Mouse (Mus musculus) forebrain, embryonic 14.5 days (tissue): ENCODE data around the gene Pnpla3. TPM values are rescaled to one million over a fixed set of nuclear protein-coding genes. Genes with fewer than 3 reads are reported as not detected.

ENCODE experiments used
- ATAC-seq: fragments of 200-750 bp; cut with Nextera tagmentation; 2 replicates; pipeline ENCODE4 v1.8.0; 2017; ENCODE audit warnings: mild to moderate bottlenecking, moderate library complexity
- DNase-seq: peaks from one replicate; pipeline ENCODE4 v3.0.0-alpha.2; 2015; ENCODE audit warnings: low spot score
- H3K27ac ChIP-seq: fragments of 300-500 bp; sonication (generic); 2 replicates; pipeline ENCODE4 v1.5.1; 2014; ENCODE audit warnings: low read depth, mild to moderate bottlenecking, control low read depth, low read length, moderate library complexity
- H3K27me3 ChIP-seq: fragments of 300-500 bp; sonication (generic); replicated peaks from 2 replicates; pipeline ENCODE4 v1.6.1; 2014; ENCODE audit warnings: low read length, control low read depth, mixed read lengths; ENCODE audit not compliant: control insufficient read depth, insufficient read depth
- H3K36me3 ChIP-seq: fragments of 300-500 bp; sonication (generic); 2 replicates; pipeline ENCODE4 v1.6.1; 2014; ENCODE audit warnings: low read length, control low read depth; ENCODE audit not compliant: control insufficient read depth, insufficient read depth
- H3K4me1 ChIP-seq: fragments of 300-500 bp; sonication (generic); 2 replicates; pipeline ENCODE4 v1.6.1; 2014; ENCODE audit warnings: antibody characterized with exemption, low read length, control low read depth; ENCODE audit not compliant: control insufficient read depth, insufficient read depth
- H3K4me2 ChIP-seq: fragments of 300-500 bp; sonication (generic); 2 replicates; pipeline ENCODE4 v1.6.1; 2014; ENCODE audit warnings: mild to moderate bottlenecking, control low read depth, low read length
- H3K4me3 ChIP-seq: fragments of 300-500 bp; sonication (generic); 2 replicates; pipeline ENCODE4 v1.5.1; 2014; ENCODE audit warnings: low read depth, low read length, control low read depth
- H3K9ac ChIP-seq: fragments of 300-500 bp; sonication (generic); 2 replicates; pipeline ENCODE4 v1.6.1; 2014; ENCODE audit warnings: mild to moderate bottlenecking, low read length, control low read depth, moderate library complexity
- H3K9me3 ChIP-seq: fragments of 300-500 bp; sonication (generic); replicated peaks from 2 replicates; pipeline ENCODE4 v1.6.1; 2016; ENCODE audit warnings: low read length, control low read depth, mixed read lengths; ENCODE audit not compliant: control insufficient read depth
- WGBS: fragments of 180-500 bp; shearing (Covaris S2); extraction: QIAGEN DNeasy Blood & Tissue Kit; methylation state at CpG from one replicate; pipeline ENCODE4 v1.1.7; 2014; 5-methylcytosine and 5-hydroxymethylcytosine counted together
- polyA plus RNA-seq: library from polyadenylated mRNA; unstranded; fragments of >200 nt; fragmentation: Nextera tagmentation; extraction: Ambion mirVana; gene quantifications from 2 replicates; pipeline ENCODE4 v1.2.1, GENCODE M21; 2014

The Pnpla3 gene
- 1.7 and 1.9 TPM in 2 replicates for polyA plus RNA-seq

DNA sequence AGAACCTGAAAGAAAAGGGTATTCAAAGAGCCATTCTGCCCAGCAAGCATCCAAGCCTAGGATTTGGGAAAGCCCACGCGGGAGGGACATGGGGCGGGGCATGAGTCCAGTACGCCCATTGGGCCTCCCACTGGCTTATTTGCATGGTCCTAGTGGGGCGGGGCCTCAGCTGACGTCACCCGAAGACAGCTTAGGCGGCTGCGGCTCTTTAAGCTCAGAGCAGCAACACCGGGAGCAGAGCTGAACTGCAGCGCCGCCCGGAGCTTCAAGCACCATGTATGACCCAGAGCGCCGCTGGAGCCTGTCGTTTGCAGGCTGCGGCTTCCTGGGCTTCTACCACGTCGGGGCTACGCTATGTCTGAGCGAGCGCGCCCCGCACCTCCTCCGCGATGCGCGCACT, at the start of gene Pnpla3:
Gene Pnpla3 (plus strand): TSS at position 238 of the 400 bp plus-strand sequence.
- H3K4me2 ChIP-seq: peak within 1 kb of the TSS; percentile 98
- no peaks in the 10 kb centered on the region for H3K27me3 ChIP-seq
- peak; percentile 99 for DNase-seq
- H3K9me3 ChIP-seq: no peaks in the 10 kb centered on the region
- WGBS: 0% methylated on average over 28 of the region's 28 CpGs
- peak within 1 kb of the TSS; percentile 55 for H3K4me3 ChIP-seq
- peak; percentile 98 for ATAC-seq
- H3K9ac ChIP-seq: peak within 1 kb of the TSS; percentile 76
- peaks cover 10% of the 10 kb centered on the region for H3K4me1 ChIP-seq
- no peaks in the 10 kb centered on the region for H3K36me3 ChIP-seq
- peak within 1 kb of the TSS; percentile 33; the same call in 1 of the 2 replicates for H3K27ac ChIP-seq

- no peaks in the 10 kb centered on the region for H3K9me3 ChIP-seq
- H3K4me3 ChIP-seq: no peak overlapping the region
- DNase-seq: peak; percentile 41
- WGBS: 16% methylated on average over 6 of the region's 6 CpGs
- H3K36me3 ChIP-seq: no peaks in the 10 kb centered on the region
- no peak overlapping the region for H3K27ac ChIP-seq
- ATAC-seq: no peak
- H3K27me3 ChIP-seq: no peaks in the 10 kb centered on the region
- no peak overlapping the region for H3K9ac ChIP-seq
- no peaks in the 10 kb centered on the region for H3K4me1 ChIP-seq
- no peak overlapping the region for H3K4me2 ChIP-seq
Measured at GRCm38 (mm10) chr15:84120612-84121011, 47.0 kb upstream of the Pnpla3 start.

DNA sequence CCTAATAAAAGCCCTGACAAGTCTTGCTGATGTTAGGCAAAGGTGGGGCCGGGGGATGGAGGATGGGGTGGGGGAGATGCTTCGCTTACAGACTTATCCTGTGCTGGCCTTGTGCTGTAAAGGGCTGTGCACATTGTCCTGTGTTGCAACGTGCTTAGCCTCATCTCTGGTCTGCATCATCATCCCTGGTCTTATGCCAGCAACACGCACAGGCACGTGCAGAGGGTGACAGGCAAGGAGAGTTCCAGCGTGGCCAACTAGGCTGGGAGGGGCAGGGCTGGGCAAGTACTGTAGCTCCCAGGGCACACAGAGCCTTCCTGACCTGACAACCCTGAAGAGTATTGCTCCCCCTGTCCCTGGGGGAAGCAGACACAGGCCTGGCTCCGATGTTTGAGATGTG, 46.6 kb upstream of the Pnpla3 start:
- Histone ChIP-seq H3K4me1 (no peaks in the 10 kb centered on the region), H3K36me3 (no peaks in the 10 kb centered on the region), H3K4me2 (no peak overlapping the region), H3K27ac (no peak overlapping the region), H3K9ac (no peak overlapping the region), H3K27me3 (no peaks in the 10 kb centered on the region), H3K4me3 (no peak overlapping the region), H3K9me3 (no peaks in the 10 kb centered on the region)
- 80% methylated on average over 7 of the region's 7 CpGs for WGBS
- no peak for ATAC-seq
- no peak for DNase-seq

DNA sequence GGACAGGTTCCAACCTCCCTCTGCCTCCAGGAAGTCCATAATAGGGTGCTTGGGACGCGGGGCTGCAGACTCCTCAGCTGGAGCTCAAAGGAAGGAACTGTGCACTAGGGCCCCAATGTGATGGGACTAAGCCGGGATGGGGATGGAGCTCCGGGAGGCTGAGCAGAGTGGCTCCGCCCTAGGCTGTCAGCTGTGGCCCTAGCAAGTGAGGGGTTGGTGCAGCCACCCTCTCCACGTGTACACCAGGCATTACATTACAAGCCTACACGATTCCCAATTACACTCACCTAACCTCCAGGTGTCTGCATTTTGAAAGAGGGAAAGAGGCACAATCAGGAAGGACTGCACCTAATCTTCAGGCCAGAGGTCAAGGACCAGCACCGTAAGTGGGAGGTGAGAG, 44.6 kb upstream of the Pnpla3 start, which contains the start of gene Pnpla5:
Gene Pnpla5 (minus strand): TSS at position 101 of the 400 bp plus-strand sequence.
- 72% methylated on average over 8 of the region's 8 CpGs for WGBS

DNA sequence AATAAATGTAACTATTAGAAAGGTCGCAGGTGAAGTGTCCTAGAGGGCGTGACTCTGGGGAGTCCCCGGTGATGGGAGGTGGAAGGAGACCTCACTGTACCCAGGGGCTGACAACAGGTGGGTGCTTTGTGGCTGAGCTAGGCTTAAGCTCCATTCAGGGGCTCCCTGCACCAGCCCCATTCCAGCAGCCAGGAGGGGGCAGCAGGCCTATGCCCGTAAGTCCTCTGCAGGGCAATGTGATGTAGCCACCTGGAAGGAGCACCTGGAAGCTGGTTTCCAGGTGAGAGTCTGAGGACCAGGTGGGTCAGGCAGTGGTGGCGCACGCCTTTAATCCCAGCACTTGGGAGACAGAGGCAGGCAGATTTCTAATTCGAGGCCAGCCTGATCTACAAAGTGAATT, 43.6 kb upstream of the Pnpla3 start:
- DNase-seq (no peak), ATAC-seq (no peak)
- 71% methylated on average over 7 of the region's 7 CpGs for WGBS
- Histone ChIP-seq H3K4me3 (no peak overlapping the region), H3K36me3 (no peaks in the 10 kb centered on the region), H3K27ac (no peak overlapping the region), H3K4me2 (no peak overlapping the region), H3K9me3 (no peaks in the 10 kb centered on the region), H3K27me3 (no peaks in the 10 kb centered on the region), H3K9ac (no peak overlapping the region), H3K4me1 (no peaks in the 10 kb centered on the region)

More for the DNA sequence above, 44.6 kb upstream of the Pnpla3 start, which contains the start of gene Pnpla5:
- no peaks in the 10 kb centered on the region for H3K27me3 ChIP-seq
- no peak within 1 kb of the TSS for H3K27ac ChIP-seq
- no peaks in the 10 kb centered on the region for H3K36me3 ChIP-seq
- ATAC-seq: no peak
- no peaks in the 10 kb centered on the region for H3K4me1 ChIP-seq
- no peak within 1 kb of the TSS for H3K4me2 ChIP-seq
- H3K4me3 ChIP-seq: no peak within 1 kb of the TSS
- no peaks in the 10 kb centered on the region for H3K9me3 ChIP-seq
- DNase-seq: no peak
- H3K9ac ChIP-seq: no peak within 1 kb of the TSS

GRCm38 (mm10) chr15:84126447-84126846, 41.2 kb upstream of the Pnpla3 start:
- Histone ChIP-seq H3K9ac (no peak overlapping the region), H3K4me1 (no peaks in the 10 kb centered on the region), H3K36me3 (no peaks in the 10 kb centered on the region), H3K9me3 (no peaks in the 10 kb centered on the region), H3K4me2 (no peak overlapping the region), H3K27me3 (no peaks in the 10 kb centered on the region), H3K4me3 (no peak overlapping the region), H3K27ac (no peak overlapping the region)
- ATAC-seq (no peak), DNase-seq (no peak)
- 76% methylated on average over 4 of the region's 4 CpGs for WGBS

DNA sequence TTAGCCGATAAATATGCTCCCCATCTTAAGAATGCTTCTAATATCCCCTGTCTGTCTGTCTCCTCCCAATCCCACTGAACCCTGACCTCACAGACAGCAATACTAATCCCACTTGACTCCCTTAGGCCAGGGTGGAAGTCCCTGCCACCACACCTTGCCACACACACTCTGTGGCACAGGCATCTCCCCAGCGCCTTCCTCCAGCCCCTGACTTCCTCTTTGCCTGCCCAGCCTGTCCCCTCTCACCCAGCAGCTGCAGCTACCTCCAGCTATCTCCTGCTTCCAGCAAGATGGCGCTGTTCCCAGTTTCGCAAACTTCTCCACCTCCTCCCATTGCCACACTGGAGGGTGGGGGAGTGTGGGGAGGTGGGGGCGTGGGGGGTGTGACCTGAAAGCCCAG, 40.8 kb upstream of the Pnpla3 start:
- H3K4me1 ChIP-seq: no peaks in the 10 kb centered on the region

GRCm38 (mm10) chr15:84131096-84131786, 36.4 kb upstream of the Pnpla3 start:
- H3K4me2 ChIP-seq: no peak overlapping the region
- H3K4me1 ChIP-seq: no peaks in the 10 kb centered on the region
- H3K9ac ChIP-seq: no peak overlapping the region
- no peaks in the 10 kb centered on the region for H3K9me3 ChIP-seq
- WGBS: 68% methylated on average over 16 of the region's 16 CpGs
- no peak overlapping the region for H3K27ac ChIP-seq
- H3K36me3 ChIP-seq: no peaks in the 10 kb centered on the region
- H3K4me3 ChIP-seq: no peak overlapping the region
- peak; percentile 46 for DNase-seq
- ATAC-seq: no peak
- no peaks in the 10 kb centered on the region for H3K27me3 ChIP-seq

More for the DNA sequence above, 40.8 kb upstream of the Pnpla3 start:
- Histone ChIP-seq H3K4me3 (no peak overlapping the region), H3K27me3 (no peaks in the 10 kb centered on the region), H3K9ac (no peak overlapping the region), H3K9me3 (no peaks in the 10 kb centered on the region), H3K27ac (no peak overlapping the region), H3K36me3 (no peaks in the 10 kb centered on the region), H3K4me2 (no peak overlapping the region)
- DNase-seq: no peak
- WGBS: 49% methylated on average over 5 of the region's 5 CpGs
- ATAC-seq: no peak

DNA sequence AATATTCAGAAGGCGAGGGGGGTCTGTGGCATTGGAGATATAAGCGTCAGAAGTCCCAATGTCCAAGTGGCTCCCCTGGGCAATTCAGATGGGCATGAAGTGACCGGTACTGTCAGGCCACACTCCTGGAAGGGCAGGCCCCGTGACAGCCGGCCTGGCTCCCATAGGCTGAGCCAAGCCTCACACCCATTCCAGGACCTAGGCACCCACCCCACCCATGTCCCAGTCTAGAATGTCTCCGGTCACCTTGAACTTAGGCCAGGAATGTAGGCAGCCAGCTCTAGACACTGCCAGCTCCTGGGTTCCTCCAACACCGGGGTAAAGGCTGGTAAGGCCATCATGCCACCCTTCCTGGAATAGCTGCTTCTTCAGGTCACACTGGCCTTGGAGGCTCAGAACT, 35.7 kb upstream of the Pnpla3 start:
- Histone ChIP-seq H3K27me3 (no peaks in the 10 kb centered on the region), H3K9me3 (no peaks in the 10 kb centered on the region), H3K36me3 (no peaks in the 10 kb centered on the region), H3K9ac (no peak overlapping the region), H3K4me1 (no peaks in the 10 kb centered on the region), H3K4me3 (no peak overlapping the region), H3K4me2 (no peak overlapping the region), H3K27ac (no peak overlapping the region)
- DNase-seq (no peak), ATAC-seq (no peak)
- WGBS: 94% methylated on average over 7 of the region's 7 CpGs
